Comparison of ENCODE assay signal across 8 mouse cellular contexts in genomic region chr1:37029154-37029907, GRCm38 (mm10). TPM values are rescaled to one million over a fixed set of nuclear protein-coding genes. Genes with fewer than 3 reads are reported as not detected.
DNase-seq lines count a peak whose midpoint lies in the region; ATAC-seq lines count a peak whose summit lies in the region.

No protein-coding gene starts in this region.

- ATAC-seq in megakaryocyte-erythroid progenitor cell, adult 5-6 weeks (replicated peaks; ENCODE audit: low FRiP score, low TSS enrichment, poor library complexity, severe bottlenecking), result peak; percentile 49; the same call in 1 of the 2 replicates

- intact Hi-C loops in left cerebral cortex, postnatal 25 days (cut with DNase I), result no loop called here

- DNase-seq in NIH3T3 (ENCODE audit: low read depth), result peak; percentile 53
- DNase-seq in cerebellum, postnatal 4 days (ENCODE audit: low spot score in 2 of 2), result peak; percentile 54 to 80
- peak; percentile 78 for DNase-seq in gastrocnemius, postnatal 10 days
- peak; percentile 47 for DNase-seq in hindlimb bud, embryonic 11.5 days (ENCODE audit: extremely low spot score, low read depth, low spot score)
- peak; percentile 57 to 59 for DNase-seq in left cerebral cortex, postnatal 25 days (ENCODE audit: low spot score in 2 of 2)
- DNase-seq in right cerebral cortex, postnatal 14 days, result peak; percentile 69
- DNase-seq in urinary bladder, postnatal 25 days (ENCODE audit: low spot score), result peak; percentile 48

RNA-seq across cellular contexts. Expression of gene Vwa3b, which starts 2.9 kb away (rescaled TPM):
- total RNA-seq in gastrocnemius, postnatal 10 days (2021), result 10 to 100 TPM; 38.7 to 43.0 TPM
- total RNA-seq in left cerebral cortex, postnatal 25 days (2021), result 1 to 10 TPM; 1.7 to 2.1 TPM
- not detected in 2 replicates for total RNA-seq in megakaryocyte-erythroid progenitor cell, adult 5-6 weeks (2014; fragmentation: Nextera tagmentation)
- total RNA-seq in megakaryocyte-erythroid progenitor cell, adult 5-6 weeks (2017), result not detected in 2 replicates

Comparison
In these comparisons a context has a peak if more than half of its experiments do, and no peak if none do; other contexts are left out.
1. Peak in every context shown above with its lines: DNase-seq and ATAC-seq.
2. RNA of gene Vwa3b, which starts 2.9 kb away (total RNA-seq): 38.7 to 43.0 TPM in gastrocnemius, postnatal 10 days; 1.7 to 2.1 TPM in left cerebral cortex, postnatal 25 days and not detected in megakaryocyte-erythroid progenitor cell, adult 5-6 weeks; every median in the first group is over 10 times any median in the second.